Mouse (Mus musculus) myocyte (in vitro differentiated cells): ENCODE results near the gene Nek9.

ENCODE experiments used
- CEBPB ChIP-seq: IDR thresholded peaks from 2 replicates; pipeline ENCODE4 v1.6.1; 2011; ENCODE audit warnings: mild to moderate bottlenecking, moderate library complexity; ENCODE audit not compliant: poor library complexity, insufficient read depth, severe bottlenecking
- MAX ChIP-seq: IDR thresholded peaks from one replicate; pipeline ENCODE4 v1.6.1; 2011; ENCODE audit warnings: low read depth, mild to moderate bottlenecking, control low read depth
- POLR2A ChIP-seq: IDR thresholded peaks from one replicate; pipeline ENCODE4 v1.6.1; 2011; ENCODE audit warnings: low read depth, mild to moderate bottlenecking, control low read depth, moderate library complexity; ENCODE audit not compliant: insufficient read length
- POLR2AphosphoS2 ChIP-seq: IDR thresholded peaks from one replicate; pipeline ENCODE4 v1.6.1; 2011; ENCODE audit warnings: low read depth, control low read depth; ENCODE audit not compliant: insufficient read length
- SRF ChIP-seq: IDR thresholded peaks from one replicate; pipeline ENCODE4 v1.6.1; 2011; ENCODE audit warnings: low read depth; ENCODE audit not compliant: control insufficient read depth, insufficient read length

GRCm38 (mm10) chr12:85263190-85263589 is 76.0 kb downstream of the Nek9 start:
- no peak for TF ChIP-seq POLR2A
- no peak for TF ChIP-seq CEBPB
- TF ChIP-seq POLR2AphosphoS2 = no peak
- TF ChIP-seq SRF = no peak
- TF ChIP-seq MAX = no peak
